Mouse (Mus musculus) cerebellum, postnatal 10 days (tissue): Measurements from ENCODE around the gene Hamp2.
A peak's percentile ranks its signal among the peaks of the same experiment; 100 is the strongest.

Experiments used
- DNase-seq, 2 experiments: peaks; one replicate each; pipeline ENCODE4 v3.0.0; 2021; ENCODE audit warnings: mixed read lengths in 2 of 2

The Hamp2 gene

GRCm38 (mm10) chr7:30890681-30891080, 33.8 kb downstream of the Hamp2 start:
- no peak for DNase-seq

GRCm38 (mm10) chr7:30888786-30889185, 35.7 kb downstream of the Hamp2 start:
- no peak for DNase-seq

GRCm38 (mm10) chr7:30887568-30888188, 36.8 kb downstream of the Hamp2 start:
- peak; percentile 36 to 45 for DNase-seq

GRCm38 (mm10) chr7:30886852-30887251, 37.6 kb downstream of the Hamp2 start:
- no peak for DNase-seq

DNA sequence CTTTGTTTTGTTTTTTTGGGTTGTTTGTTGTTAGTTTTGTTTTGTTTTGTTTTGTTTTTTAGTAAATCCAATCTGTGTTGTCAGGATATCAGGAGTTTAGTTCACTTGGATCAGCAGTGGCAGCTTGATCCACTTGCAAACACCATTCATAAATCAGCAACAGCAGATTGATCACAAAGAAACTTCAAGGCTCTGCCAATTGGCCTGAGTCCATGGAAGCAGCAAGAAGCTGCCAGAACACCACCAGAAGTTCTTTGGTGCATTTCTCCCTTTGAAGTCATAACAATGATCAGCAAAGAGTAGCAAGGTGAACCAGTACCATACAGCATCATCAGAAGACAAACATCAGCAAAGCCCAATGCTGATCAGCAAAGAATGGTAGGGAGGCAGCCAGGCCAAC, 40.4 kb downstream of the Hamp2 start:
- peak; percentile 21 to 22 for DNase-seq

GRCm38 (mm10) chr7:30881367-30881766, 43.1 kb downstream of the Hamp2 start:
- no peak for DNase-seq

GRCm38 (mm10) chr7:30880176-30880575, 44.3 kb downstream of the Hamp2 start, which contains the start of gene Cd22:
Gene Cd22, minus strand, starts transcription at chr7:30880342.
- DNase-seq, result no peak

DNA sequence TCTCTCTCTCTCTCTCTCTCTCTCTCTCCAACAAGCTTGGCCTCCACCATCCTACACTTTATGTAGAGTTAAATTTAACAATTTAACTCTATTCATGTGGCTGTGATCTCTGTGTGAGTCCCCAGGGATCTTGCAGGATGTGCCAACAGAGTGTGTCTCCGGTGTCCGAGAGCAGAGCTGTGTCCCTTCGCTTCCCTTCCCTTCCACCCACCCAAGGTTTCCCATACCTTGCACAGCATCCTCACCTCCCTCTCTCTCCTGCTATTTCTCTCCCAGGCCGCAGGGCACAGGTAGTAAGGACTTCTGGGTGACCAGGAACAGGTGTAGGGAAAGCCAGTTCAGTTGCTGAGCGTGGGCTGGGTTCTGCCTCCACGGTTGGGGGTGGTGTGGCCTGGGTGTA, 45.5 kb downstream of the Hamp2 start:
- no peak for DNase-seq

- DNase-seq, result peak; percentile 91 to 94
Measured at GRCm38 (mm10) chr7:30873083-30873482, 51.4 kb downstream of the Hamp2 start.
